Mouse (Mus musculus): ENCODE measurements around the gene Sdhd. TPM values are rescaled to one million over a fixed set of nuclear protein-coding genes. Genes with fewer than 3 reads are reported as not detected.

The Sdhd gene
- total RNA-seq, 1 experiment = 168 TPM

DNA sequence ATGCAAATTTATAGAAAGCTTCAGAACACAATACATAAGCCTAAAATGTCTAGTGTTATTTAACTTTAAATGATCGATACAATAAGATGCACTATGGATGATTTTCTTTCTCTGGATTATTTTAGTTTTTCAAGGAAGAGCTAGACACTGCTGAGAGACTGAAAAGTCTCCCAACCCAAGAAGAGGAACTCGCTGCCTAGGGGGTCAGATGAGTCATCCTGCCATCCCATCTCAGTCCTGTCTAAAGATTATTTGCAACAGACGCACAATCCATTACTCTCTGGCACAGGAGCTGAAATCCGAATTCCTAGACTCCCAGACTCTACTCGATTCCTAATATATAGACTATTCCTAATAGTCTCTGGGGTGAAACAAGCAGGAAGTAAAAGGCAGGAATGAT is 51.4 kb downstream of the Sdhd start:
- peaks cover 4% of the 10 kb centered on the region in 2 experiments; a peak in 2 of 4 replicates for H3K4me1 ChIP-seq (ENCODE audit: control insufficient read depth in 2 of 2, insufficient read depth in 2 of 2, low read length in 2 of 2, poor library complexity in 1 of 2)
- no peaks in the 10 kb centered on the region for H3K9me3 ChIP-seq (ENCODE audit: control insufficient read depth, insufficient read depth, low read depth, low read length)
- no peaks in the 10 kb centered on the region for H3K36me3 ChIP-seq (ENCODE audit: control insufficient read depth, insufficient read depth, low read length, poor library complexity, severe bottlenecking)
- no peak overlapping the region for H3K27ac ChIP-seq (ENCODE audit: insufficient read depth, low read depth, low read length, poor library complexity, severe bottlenecking)
- H3K4me3 ChIP-seq (ENCODE audit: insufficient read depth in 1 of 2, low read depth in 1 of 2, low read length in 2 of 2, poor library complexity in 1 of 2, severe bottlenecking in 1 of 2) = no peak overlapping the region
- no peak for DNase-seq (ENCODE audit: low read depth, low spot score)
- TF ChIP-seq ZC3H11A (IDR thresholded peaks at IDR 0.05; ENCODE audit: borderline replicate concordance, low read depth, low read length) (no peak), CHD2 (IDR thresholded peaks at IDR 0.05; ENCODE audit: low read depth, low read length) (no peak), HCFC1 (IDR thresholded peaks at IDR 0.05; ENCODE audit: borderline replicate concordance, insufficient read depth, low read length) (no peak), MAFK (IDR thresholded peaks at IDR 0.05; ENCODE audit: insufficient read depth, low read depth, low read length) (no peak), ZNF384 (IDR thresholded peaks at IDR 0.05; ENCODE audit: low read depth, low read length) (no peak)
- in situ Hi-C loops (cut with MboI; ENCODE audit: low sequenced_read_pairs in 2 of 2, unreplicated experiment in 2 of 2) = no loop called here
- no peak overlapping the region for H3K9ac ChIP-seq (ENCODE audit: insufficient read depth, low read depth, low read length, poor library complexity, severe bottlenecking)

DNA sequence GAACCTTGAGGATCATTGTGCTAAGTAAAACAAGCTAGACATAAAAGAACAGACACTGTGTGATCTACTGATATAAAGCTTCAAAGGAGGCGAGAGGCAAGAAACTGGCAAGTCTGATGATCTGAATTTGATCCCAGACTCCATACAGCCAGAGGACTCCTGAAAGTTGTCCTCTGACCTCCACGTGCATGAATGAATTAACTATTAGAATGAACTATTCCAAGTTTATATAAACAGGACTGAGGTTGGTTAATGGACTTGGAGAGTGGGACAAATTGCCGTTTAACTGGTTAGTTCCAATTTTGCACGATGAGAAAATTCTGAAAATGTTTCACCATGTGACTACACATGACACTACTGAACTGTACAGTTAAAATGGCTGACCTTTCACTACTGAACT is 54.7 kb downstream of the Sdhd start:
- TF ChIP-seq MAFK (IDR thresholded peaks at IDR 0.05; ENCODE audit: insufficient read depth, low read depth, low read length) (no peak), CHD2 (IDR thresholded peaks at IDR 0.05; ENCODE audit: low read depth, low read length) (no peak), ZC3H11A (IDR thresholded peaks at IDR 0.05; ENCODE audit: borderline replicate concordance, low read depth, low read length) (no peak), ZNF384 (IDR thresholded peaks at IDR 0.05; ENCODE audit: low read depth, low read length) (no peak)

GRCm38 (mm10) chr9:50547859-50548478 is 55.6 kb downstream of the Sdhd start:
- Histone ChIP-seq H3K4me3 (ENCODE audit: insufficient read depth in 1 of 2, low read depth in 1 of 2, low read length in 2 of 2, poor library complexity in 1 of 2, severe bottlenecking in 1 of 2) (no peak overlapping the region), H3K9ac (ENCODE audit: insufficient read depth, low read depth, low read length, poor library complexity, severe bottlenecking) (no peak overlapping the region), H3K4me1 (ENCODE audit: control insufficient read depth in 2 of 2, insufficient read depth in 2 of 2, low read length in 2 of 2, poor library complexity in 1 of 2) (no peaks in the 10 kb centered on the region), H3K36me3 (ENCODE audit: control insufficient read depth, insufficient read depth, low read length, poor library complexity, severe bottlenecking) (no peaks in the 10 kb centered on the region), H3K9me3 (ENCODE audit: control insufficient read depth, insufficient read depth, low read depth, low read length) (no peaks in the 10 kb centered on the region), H3K27ac (ENCODE audit: insufficient read depth, low read depth, low read length, poor library complexity, severe bottlenecking) (no peak overlapping the region)
- TF ChIP-seq ZC3H11A (IDR thresholded peaks at IDR 0.05; ENCODE audit: borderline replicate concordance, low read depth, low read length) (no peak), ZNF384 (IDR thresholded peaks at IDR 0.05; ENCODE audit: low read depth, low read length) (no peak), CHD2 (IDR thresholded peaks at IDR 0.05; ENCODE audit: low read depth, low read length) (no peak), HCFC1 (IDR thresholded peaks at IDR 0.05; ENCODE audit: borderline replicate concordance, insufficient read depth, low read length) (no peak), MAFK (IDR thresholded peaks at IDR 0.05; ENCODE audit: insufficient read depth, low read depth, low read length) (no peak)
- in situ Hi-C loops (cut with MboI; ENCODE audit: low sequenced_read_pairs in 2 of 2, unreplicated experiment in 2 of 2) = no loop called here
- no peak for DNase-seq (ENCODE audit: low read depth, low spot score)

More for the DNA sequence above, 54.7 kb downstream of the Sdhd start:
- in situ Hi-C loops (cut with MboI; ENCODE audit: low sequenced_read_pairs in 2 of 2, unreplicated experiment in 2 of 2) = no loop called here
- Histone ChIP-seq H3K36me3 (ENCODE audit: control insufficient read depth, insufficient read depth, low read length, poor library complexity, severe bottlenecking) (no peaks in the 10 kb centered on the region), H3K4me3 (ENCODE audit: insufficient read depth in 1 of 2, low read depth in 1 of 2, low read length in 2 of 2, poor library complexity in 1 of 2, severe bottlenecking in 1 of 2) (no peak overlapping the region), H3K9ac (ENCODE audit: insufficient read depth, low read depth, low read length, poor library complexity, severe bottlenecking) (no peak overlapping the region), H3K4me1 (ENCODE audit: control insufficient read depth in 2 of 2, insufficient read depth in 2 of 2, low read length in 2 of 2, poor library complexity in 1 of 2) (no peaks in the 10 kb centered on the region), H3K9me3 (ENCODE audit: control insufficient read depth, insufficient read depth, low read depth, low read length) (no peaks in the 10 kb centered on the region), H3K27ac (ENCODE audit: insufficient read depth, low read depth, low read length, poor library complexity, severe bottlenecking) (no peak overlapping the region)
- DNase-seq (ENCODE audit: low read depth, low spot score) = no peak

Other genes with a start within 250 kb of the Sdhd start
- gene Plet1, start 109.3 kb downstream of the Sdhd start, total RNA-seq (2012; rRNA removed) = 9.4 and 18.3 TPM in 2 replicates
- 6.8 and 7.6 TPM in 2 replicates for gene Pts, start 75.1 kb downstream of the Sdhd start, total RNA-seq (2012; rRNA removed)
- 0.32 and 0.49 TPM in 2 replicates for gene Il18, start 49.0 kb downstream of the Sdhd start, total RNA-seq (2012; rRNA removed)
- gene Bco2, start 48.6 kb downstream of the Sdhd start, total RNA-seq (2012; rRNA removed) = 0.22 and 0.26 TPM in 2 replicates
- 0.94 TPM in 1 of 2 replicates, not detected in the other for gene Tex12, start 42.5 kb downstream of the Sdhd start, total RNA-seq (2012; rRNA removed)
- 133 and 179 TPM in 2 replicates for gene Timm8b, start 98 bp upstream of the Sdhd start, total RNA-seq (2012; rRNA removed)
- gene Pih1d2, start 13.5 kb upstream of the Sdhd start, total RNA-seq (2012; rRNA removed) = 2.3 and 3.3 TPM in 2 replicates
- gene Nkapd1, start 13.7 kb upstream of the Sdhd start, total RNA-seq (2012; rRNA removed) = 16.1 and 17.8 TPM in 2 replicates
- 43.4 and 46.3 TPM in 2 replicates for gene Dlat, start 56.0 kb upstream of the Sdhd start, total RNA-seq (2012; rRNA removed)
- gene Dixdc1, start 135.7 kb upstream of the Sdhd start, total RNA-seq (2012; rRNA removed) = 4.1 and 6.4 TPM in 2 replicates
- gene 2310030G06Rik, start 142.7 kb upstream of the Sdhd start, total RNA-seq (2012; rRNA removed) = 2.2 and 2.3 TPM in 2 replicates
- 18.9 and 57.4 TPM in 2 replicates for gene Cryab, start 147.5 kb upstream of the Sdhd start, total RNA-seq (2012; rRNA removed)
- gene Hspb2, start 148.5 kb upstream of the Sdhd start, total RNA-seq (2012; rRNA removed) = 9.6 and 10.9 TPM in 2 replicates
- gene Fdxacb1, start 164.4 kb upstream of the Sdhd start, total RNA-seq (2012; rRNA removed) = 5.8 and 7.6 TPM in 2 replicates
- gene Alg9, start 171.2 kb upstream of the Sdhd start, total RNA-seq (2012; rRNA removed) = 30.8 and 49.1 TPM in 2 replicates
- 6.8 and 7.0 TPM in 2 replicates for gene 1110032A03Rik, start 171.7 kb upstream of the Sdhd start, total RNA-seq (2012; rRNA removed)
- 29.5 and 41.6 TPM in 2 replicates for gene Ppp2r1b, start 241.5 kb upstream of the Sdhd start, total RNA-seq (2012; rRNA removed)

All from ES-E14 (cell line).